Mouse (Mus musculus) liver, postnatal 0 days (tissue): Measurements from ENCODE around the gene Gm44. TPM values are rescaled to one million over a fixed set of nuclear protein-coding genes. Genes with fewer than 3 reads are reported as not detected.
"Not testable (repeated sequence)": the region's sequence is repeated elsewhere in the genome, so short reads cannot be mapped to it uniquely, and the experiment has no call there.

Experiments used
- ATAC-seq: fragments of 200-750 bp; cut with Nextera tagmentation; 2 replicates; pipeline ENCODE4 v1.8.0; 2017; ENCODE audit warnings: mild to moderate bottlenecking, moderate library complexity
- DNase-seq: peaks from one replicate; pipeline ENCODE4 v3.0.0-alpha.2; 2016
- H3K27ac ChIP-seq: fragments of 300-500 bp; sonication (generic); 2 replicates; pipeline ENCODE4 v1.5.1; 2014; ENCODE audit warnings: antibody characterized with exemption, moderate library complexity, mild to moderate bottlenecking, low read depth
- H3K27me3 ChIP-seq: fragments of 300-500 bp; sonication (generic); 2 replicates; pipeline ENCODE4 v1.6.1; 2014; ENCODE audit warnings: low read length, control low read depth, mixed read lengths; ENCODE audit not compliant: insufficient read depth
- H3K36me3 ChIP-seq: fragments of 300-500 bp; sonication (generic); replicated peaks from 2 replicates; pipeline ENCODE4 v1.6.1; 2014; ENCODE audit warnings: mild to moderate bottlenecking, control low read depth, low read length, moderate library complexity, mixed read lengths; ENCODE audit not compliant: insufficient read depth
- H3K4me1 ChIP-seq: fragments of 300-500 bp; sonication (generic); 2 replicates; pipeline ENCODE4 v1.6.1; 2014; ENCODE audit warnings: antibody characterized with exemption, mild to moderate bottlenecking, control low read depth; ENCODE audit not compliant: insufficient read depth
- H3K4me2 ChIP-seq: fragments of 300-500 bp; sonication (generic); 2 replicates; pipeline ENCODE4 v1.6.1; 2014; ENCODE audit warnings: low read depth, mild to moderate bottlenecking, low read length, moderate library complexity, mixed read lengths
- H3K4me3 ChIP-seq: fragments of 300-500 bp; sonication (generic); 2 replicates; pipeline ENCODE4 v1.5.1; 2014; ENCODE audit warnings: low read depth, low read length
- H3K9ac ChIP-seq: fragments of 300-500 bp; sonication (generic); replicated peaks from 2 replicates; pipeline ENCODE4 v1.6.1; 2014; ENCODE audit warnings: mild to moderate bottlenecking, moderate library complexity
- H3K9me3 ChIP-seq: fragments of 300-500 bp; sonication (generic); 2 replicates; pipeline ENCODE4 v1.6.1; 2016; ENCODE audit warnings: mild to moderate bottlenecking, control low read depth, low read length, mixed read lengths
- CTCF ChIP-seq: sonication (generic); IDR thresholded peaks from 2 replicates; pipeline ENCODE4 v1.5.1; 2016; ENCODE audit warnings: antibody characterized with exemption, low read depth
- EP300 ChIP-seq: IDR thresholded peaks from 2 replicates; pipeline ENCODE4 v1.6.1; 2016; ENCODE audit warnings: antibody characterized with exemption, low read depth, mild to moderate bottlenecking
- WGBS: fragments of 180-500 bp; shearing (Covaris S2); extraction: QIAGEN DNeasy Blood & Tissue Kit; methylation state at CpG from one replicate; pipeline ENCODE4 v1.1.7; 2014; ENCODE audit not compliant: insufficient replicate concordance; 5-methylcytosine and 5-hydroxymethylcytosine counted together
- polyA plus RNA-seq: library from polyadenylated mRNA; unstranded; fragments of >200 nt; fragmentation: Nextera tagmentation; extraction: Ambion mirVana; gene quantifications from 2 replicates; pipeline ENCODE4 v1.2.1, GENCODE M21; 2015

Gm44 gene
- not detected in 2 replicates for polyA plus RNA-seq

GRCm38 (mm10) chrX:90891842-90892241 is at the start of gene Gm44:
TSS of gene Gm44 (plus strand) at chrX:90892142.
- Histone ChIP-seq H3K9ac (no peak within 1 kb of the TSS), H3K9me3 (no peaks in the 10 kb centered on the region), H3K4me3 (no peak within 1 kb of the TSS), H3K4me1 (no peaks in the 10 kb centered on the region), H3K27me3 (no peaks in the 10 kb centered on the region), H3K4me2 (no peak within 1 kb of the TSS), H3K36me3 (no peaks in the 10 kb centered on the region), H3K27ac (no peak within 1 kb of the TSS)
- TF ChIP-seq EP300 = no peak
- no peak for TF ChIP-seq CTCF
- no peak for DNase-seq
- no peak for ATAC-seq
- WGBS = 69% methylated on average over 4 of the region's 4 CpGs

DNA sequence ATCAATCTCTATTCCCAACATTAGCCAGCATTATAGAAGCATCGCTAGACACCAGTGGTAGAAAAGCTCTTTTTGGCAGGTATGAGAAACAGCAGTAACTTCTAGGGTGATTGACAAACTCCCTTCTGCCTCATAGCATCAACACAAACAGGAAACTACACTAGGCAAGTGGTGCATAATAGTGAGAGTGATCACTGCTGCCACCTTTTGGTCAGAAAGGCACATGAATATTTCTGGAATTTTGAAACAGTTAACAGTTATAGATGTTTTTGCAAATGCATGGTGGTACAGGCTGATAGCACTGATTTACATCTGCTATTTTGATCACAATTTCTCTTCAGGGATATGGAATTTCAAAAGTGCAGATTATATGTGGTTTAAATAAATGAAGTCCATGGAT is 36.0 kb downstream of the Gm44 start:
- no peak overlapping the region for H3K4me2 ChIP-seq
- no peak overlapping the region for H3K9ac ChIP-seq
- DNase-seq = no peak
- no peak overlapping the region for H3K4me3 ChIP-seq
- H3K36me3 ChIP-seq = no peaks in the 10 kb centered on the region
- H3K27ac ChIP-seq = no peak overlapping the region
- 57% methylated on average over 1 of the region's 1 CpGs for WGBS
- no peak for TF ChIP-seq EP300
- peak; percentile 18 for TF ChIP-seq CTCF
- H3K9me3 ChIP-seq = no peaks in the 10 kb centered on the region
- ATAC-seq = no peak
- no peaks in the 10 kb centered on the region for H3K27me3 ChIP-seq
- H3K4me1 ChIP-seq = no peaks in the 10 kb centered on the region

GRCm38 (mm10) chrX:90938211-90938610 is 46.3 kb downstream of the Gm44 start:
- DNase-seq, H3K36me3 ChIP-seq, H3K9me3 ChIP-seq, ATAC-seq, H3K27ac ChIP-seq, H3K4me2 ChIP-seq, H3K9ac ChIP-seq, H3K4me1 ChIP-seq, H3K4me3 ChIP-seq, H3K27me3 ChIP-seq: not testable (repeated sequence)
- WGBS = 68% methylated on average over 2 of the region's 2 CpGs
